Mouse (Mus musculus): ENCODE data around the gene Fbxo22. TPM values are rescaled to one million over a fixed set of nuclear protein-coding genes. Genes with fewer than 3 reads are reported as not detected.

Fbxo22 gene
- polyA plus RNA-seq (2012): 11.7 and 13.7 TPM in 2 replicates

GRCm38 (mm10) chr9:55208790-55209481 is at the start of gene Fbxo22:
TSS of gene Fbxo22 (plus strand) at chr9:55208925.
- TF ChIP-seq GATA1 (IDR thresholded peaks at IDR 0.05; ENCODE audit: low read length): no peak

GRCm38 (mm10) chr9:55170655-55171412 is 37.9 kb upstream of the Fbxo22 start:
- peak; percentile 78 for TF ChIP-seq GATA1 (IDR thresholded peaks at IDR 0.05; ENCODE audit: low read length)

- no peak for TF ChIP-seq GATA1 (IDR thresholded peaks at IDR 0.05; ENCODE audit: low read length)
These were observed 36.5 kb upstream of the Fbxo22 start for GRCm38 (mm10) chr9:55172195-55172685.

- no peak for TF ChIP-seq GATA1 (IDR thresholded peaks at IDR 0.05; ENCODE audit: low read length)
These were observed 34.5 kb upstream of the Fbxo22 start for GRCm38 (mm10) chr9:55174235-55174634.

GRCm38 (mm10) chr9:55195876-55196275 is 12.8 kb upstream of the Fbxo22 start:
- no peak for TF ChIP-seq GATA1 (IDR thresholded peaks at IDR 0.05; ENCODE audit: low read length)

- no peak for TF ChIP-seq GATA1 (IDR thresholded peaks at IDR 0.05; ENCODE audit: low read length)
These were observed 10.5 kb upstream of the Fbxo22 start for GRCm38 (mm10) chr9:55198260-55198659.

- no peak for TF ChIP-seq GATA1 (IDR thresholded peaks at IDR 0.05; ENCODE audit: low read length)
These were observed 9.4 kb upstream of the Fbxo22 start for GRCm38 (mm10) chr9:55199348-55199747.

GRCm38 (mm10) chr9:55208458-55208789 is 301 bp upstream of the Fbxo22 start:
- no peak for TF ChIP-seq GATA1 (IDR thresholded peaks at IDR 0.05; ENCODE audit: low read length)

- TF ChIP-seq GATA1 (IDR thresholded peaks at IDR 0.05; ENCODE audit: low read length): no peak
These were observed 2.9 kb downstream of the Fbxo22 start for GRCm38 (mm10) chr9:55211611-55212010.

GRCm38 (mm10) chr9:55213396-55213795 is 4.7 kb downstream of the Fbxo22 start:
- no peak for TF ChIP-seq GATA1 (IDR thresholded peaks at IDR 0.05; ENCODE audit: low read length)

- no peak for TF ChIP-seq GATA1 (IDR thresholded peaks at IDR 0.05; ENCODE audit: low read length)
These were observed 6.3 kb downstream of the Fbxo22 start for GRCm38 (mm10) chr9:55215056-55215455.

GRCm38 (mm10) chr9:55215648-55216047 is 6.9 kb downstream of the Fbxo22 start:
- TF ChIP-seq GATA1 (IDR thresholded peaks at IDR 0.05; ENCODE audit: low read length): no peak

- TF ChIP-seq GATA1 (IDR thresholded peaks at IDR 0.05; ENCODE audit: low read length): no peak
These were observed 7.4 kb downstream of the Fbxo22 start for GRCm38 (mm10) chr9:55216078-55216477.

GRCm38 (mm10) chr9:55217381-55217780 is 8.7 kb downstream of the Fbxo22 start:
- TF ChIP-seq GATA1 (IDR thresholded peaks at IDR 0.05; ENCODE audit: low read length): no peak

- TF ChIP-seq GATA1 (IDR thresholded peaks at IDR 0.05; ENCODE audit: low read length): no peak
These were observed 16.5 kb downstream of the Fbxo22 start for GRCm38 (mm10) chr9:55225165-55225737.

- no peak for TF ChIP-seq GATA1 (IDR thresholded peaks at IDR 0.05; ENCODE audit: low read length)
These were observed 17.5 kb downstream of the Fbxo22 start for GRCm38 (mm10) chr9:55226251-55226650.
